Mouse (Mus musculus) skeletal muscle tissue, adult 2 months (tissue): ENCODE measurements at regions not wholly inside any gene's neighbourhood (a gene's known extent, or its start where the extent isn't known, plus 50 kb on each side); places are given as distances from the start of the nearest gene placed in this dataset.
"Not testable (repeated sequence)": the region's sequence is repeated elsewhere in the genome, so short reads cannot be mapped to it uniquely, and the experiment has no call there.

Experiments used
- DNase-seq: peaks from one replicate; pipeline ENCODE4 v3.0.0-alpha.2; 2012; ENCODE audit warnings: low read depth, low spot score

DNA sequence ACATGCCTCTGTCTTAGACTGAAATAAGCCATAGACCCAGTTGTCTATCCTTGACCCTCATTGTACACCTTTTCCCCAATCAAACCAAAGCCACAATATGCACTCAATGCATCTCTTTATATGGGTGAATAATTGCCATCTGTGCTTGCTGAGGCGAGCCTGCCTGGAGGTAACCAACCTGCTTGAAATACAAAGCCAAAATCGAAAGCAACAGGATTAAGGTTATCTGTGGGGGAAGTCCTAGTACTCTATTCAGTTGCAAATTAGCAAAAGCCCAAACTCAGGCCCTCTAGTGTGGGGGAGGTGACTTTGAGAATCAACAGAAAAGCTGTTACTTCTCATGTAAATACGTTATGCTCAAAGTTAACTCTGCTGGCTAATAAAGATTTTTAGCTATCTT, 246.2 kb upstream of the Fundc1 start:
- no peak for DNase-seq

GRCm38 (mm10) chrX:17817651-17818050, 245.5 kb upstream of the Fundc1 start:
- DNase-seq: no peak

- DNase-seq: not testable (repeated sequence)
These were observed 215.9 kb upstream of the Fundc1 start for GRCm38 (mm10) chrX:17788048-17788447.

DNA sequence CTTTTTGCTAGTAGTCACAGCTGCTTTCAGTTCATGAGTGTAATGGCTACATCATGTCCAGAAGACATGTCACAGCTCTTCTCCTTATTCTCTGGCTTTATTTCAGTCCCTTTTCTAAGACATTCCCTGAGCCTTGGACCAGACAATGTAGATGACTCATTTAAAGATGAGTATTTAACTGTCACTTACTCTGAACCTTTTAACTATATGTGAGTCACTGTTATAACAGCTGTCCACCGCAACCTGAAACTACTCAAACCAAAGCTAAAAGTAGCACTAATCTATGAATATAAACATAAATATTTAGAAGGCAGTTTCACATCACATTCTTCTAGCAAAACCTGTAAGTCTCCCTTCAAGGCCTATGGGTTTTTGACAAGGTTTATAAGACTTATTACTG, 203.8 kb upstream of the Fundc1 start:
- DNase-seq: peak; percentile 2

- no peak for DNase-seq
These were observed 180.7 kb upstream of the Fundc1 start for GRCm38 (mm10) chrX:17752823-17753222.

DNA sequence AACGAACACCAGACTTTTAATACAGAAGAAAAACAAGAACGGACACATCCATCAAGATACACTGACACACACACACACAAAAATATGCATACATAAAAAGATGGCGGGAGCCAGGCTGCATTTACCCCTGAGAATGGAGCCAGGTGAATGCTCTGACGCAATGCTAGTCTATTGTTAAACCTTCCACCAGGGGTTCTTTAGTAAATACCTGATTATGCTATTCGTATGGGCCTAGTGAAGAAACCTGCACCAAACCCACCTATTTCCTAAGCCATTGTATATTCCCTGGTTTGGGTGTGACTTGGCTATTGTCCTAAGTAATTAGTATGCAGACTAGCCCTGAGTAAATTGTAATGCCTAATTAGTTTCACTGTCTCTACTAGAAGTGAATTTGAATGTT, 179.3 kb upstream of the Fundc1 start:
- no peak for DNase-seq

DNA sequence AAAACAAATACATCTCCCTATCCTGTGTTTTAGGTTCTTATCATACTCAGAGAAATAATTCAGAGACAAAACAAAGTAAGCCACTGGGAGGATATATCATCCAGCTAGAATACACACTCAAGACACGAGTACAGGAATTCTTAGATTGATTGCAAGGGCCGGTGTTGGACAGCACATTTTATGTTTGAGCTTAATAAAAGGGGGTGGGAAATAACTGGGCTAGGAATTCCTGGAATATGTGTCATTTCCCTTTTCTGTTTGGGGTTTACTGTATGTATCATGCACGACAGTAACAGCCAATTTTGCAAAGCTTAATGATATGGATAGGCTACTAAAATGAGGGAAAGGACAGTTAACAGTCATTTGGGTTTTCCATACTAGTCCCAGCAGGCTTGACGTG, 158.1 kb upstream of the Fundc1 start:
- no peak for DNase-seq

- no peak for DNase-seq
These were observed 153.7 kb upstream of the Fundc1 start for GRCm38 (mm10) chrX:17725780-17726220.

DNA sequence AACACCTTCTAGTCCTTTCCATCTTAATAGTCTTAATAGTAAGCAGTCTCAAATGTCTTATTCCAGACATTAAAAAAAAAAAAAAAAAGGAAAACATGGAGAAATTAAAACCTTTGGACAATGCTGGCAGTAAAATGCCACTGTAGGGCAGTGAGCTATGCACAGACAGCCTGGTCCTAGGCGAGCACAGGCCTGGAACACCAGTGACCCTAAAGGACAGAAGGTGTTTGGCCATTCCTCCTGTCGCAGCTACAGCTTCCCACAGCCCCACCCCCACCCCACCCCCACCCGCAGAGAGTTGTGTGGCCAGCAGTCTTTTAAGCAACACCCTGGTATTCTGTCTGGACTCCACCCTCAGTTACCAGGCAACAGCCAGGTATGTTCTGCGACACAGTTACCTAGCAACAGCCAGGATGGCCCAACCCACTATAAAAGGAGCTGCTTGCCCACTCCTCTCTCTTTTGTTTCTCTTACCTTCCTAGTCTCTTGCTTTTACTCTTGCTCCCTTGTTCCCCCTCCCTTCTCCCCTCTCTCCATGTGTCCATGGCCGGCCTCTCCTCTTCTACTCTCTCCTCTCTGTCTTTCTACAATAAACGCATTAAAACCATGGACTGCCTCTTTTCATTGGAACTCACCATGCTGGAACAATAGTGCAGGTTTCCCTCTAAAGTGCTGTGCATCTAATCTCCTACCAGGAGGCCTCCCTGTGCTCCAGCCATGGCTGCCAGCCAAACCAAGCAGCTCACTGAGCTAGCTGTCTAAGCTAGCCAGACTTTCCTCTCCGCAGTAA, 153.1 kb upstream of the Fundc1 start:
- DNase-seq: no peak

GRCm38 (mm10) chrX:17724398-17724797, 152.3 kb upstream of the Fundc1 start:
- DNase-seq: no peak

DNA sequence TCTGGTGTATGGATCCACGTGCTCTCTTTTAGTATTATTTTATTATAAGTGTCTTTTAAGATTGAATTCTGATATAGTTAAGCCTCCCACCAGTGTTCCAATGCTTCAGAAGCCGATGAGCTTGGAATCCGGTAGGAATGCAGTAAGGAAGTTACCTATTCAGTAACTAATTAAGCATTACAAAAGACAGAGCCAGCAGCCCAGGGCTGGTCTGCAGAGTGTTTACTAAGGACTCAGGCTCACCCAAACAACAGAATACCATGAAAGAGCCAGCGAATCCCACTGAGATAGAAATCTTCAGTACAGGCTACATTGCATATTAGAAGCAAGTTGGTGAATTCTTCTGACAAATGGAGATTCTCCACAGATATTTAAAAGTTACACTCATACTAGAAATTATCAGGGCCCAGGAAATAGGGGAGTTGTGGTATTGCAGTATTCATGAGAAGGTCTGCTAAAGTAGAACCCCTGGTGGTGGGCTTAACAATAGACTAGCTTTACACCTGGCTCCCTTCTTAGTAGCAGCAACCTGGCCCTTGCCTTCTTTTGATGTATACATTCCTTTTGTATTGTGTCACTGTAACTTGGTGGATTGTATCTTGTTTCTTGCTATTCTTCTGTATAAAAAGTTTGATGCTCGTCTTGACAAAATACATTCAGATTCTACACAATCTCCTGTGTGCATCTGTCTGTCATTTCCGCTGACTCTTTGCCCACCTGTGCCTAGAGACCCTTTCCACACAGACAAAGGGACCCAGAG, 149.9 kb upstream of the Fundc1 start:
- not testable (repeated sequence) for DNase-seq

DNA sequence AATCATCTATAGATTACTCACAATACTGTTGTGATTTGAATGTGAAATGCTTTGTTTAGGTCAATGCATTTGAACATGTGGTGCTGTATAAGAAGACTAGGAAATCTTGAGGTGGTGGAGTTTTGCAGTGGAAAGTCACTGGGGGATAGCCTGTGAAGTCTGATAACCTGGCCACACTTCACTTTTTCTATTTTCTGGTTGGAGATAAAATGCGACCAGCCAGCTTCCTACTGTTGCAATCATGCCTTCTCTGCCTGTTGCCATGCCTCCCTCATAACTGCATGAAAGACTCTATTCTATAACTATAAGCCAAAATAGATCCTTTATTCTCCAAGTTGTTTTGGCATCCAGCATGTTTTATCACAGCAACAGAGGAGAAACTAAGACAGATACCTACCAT, 142.4 kb upstream of the Fundc1 start:
- DNase-seq: no peak

DNA sequence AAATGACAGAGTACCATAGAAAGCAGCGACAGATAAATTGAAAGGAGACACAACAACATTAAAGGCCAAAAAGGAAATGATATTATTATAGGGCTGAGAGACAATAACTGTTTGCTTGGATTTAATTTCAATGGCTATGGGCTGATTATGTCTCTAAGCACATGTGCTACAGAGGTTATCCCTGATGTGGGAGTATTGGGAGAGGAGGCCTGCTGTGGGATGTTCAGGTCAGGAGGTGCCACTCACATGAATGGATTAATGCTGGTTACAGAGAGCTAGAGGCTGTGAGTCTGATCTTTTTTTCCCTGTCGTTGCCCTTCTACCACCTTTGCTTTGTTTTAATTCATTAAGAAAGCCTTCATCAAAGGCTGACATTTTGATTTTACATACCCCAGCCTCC, 140.8 kb upstream of the Fundc1 start:
- no peak for DNase-seq

- no peak for DNase-seq
These were observed 140.3 kb upstream of the Fundc1 start for GRCm38 (mm10) chrX:17712475-17712874.
